Mouse (Mus musculus) megakaryocyte, adult 5-6 weeks (primary cell): Measurements from ENCODE around the gene Kcnc4. TPM values are rescaled to one million over a fixed set of nuclear protein-coding genes. Genes with fewer than 3 reads are reported as not detected.

Experiments used
- ATAC-seq: 2 replicates; pipeline ENCODE4 v1.8.0; 2016; ENCODE audit warnings: mild to moderate bottlenecking, inconsistent platforms; ENCODE audit not compliant: poor library complexity, severe bottlenecking
- total RNA-seq, 2 experiments: library from RNA; stranded (forward) in 1 of 2; stranded (reverse) in 1 of 2; fragments of 153-499, 151-499 nt in 1 of 2; fragments of 221-1000, 200-1000 nt in 1 of 2; gene quantifications; 2 replicates each; pipeline versions ENCODE4 v1.2.3 to v1.2.4; 2015 to 2017

The Kcnc4 gene
- total RNA-seq, 2 experiments from 2014 or later = not detected

- ATAC-seq = no peak
These were observed 68.2 kb downstream of the Kcnc4 start for GRCm38 (mm10) chr3:107391198-107391597.

Other genes starting within 250 kb of the Kcnc4 start
- gene Cym, start 237.8 kb downstream of the Kcnc4 start, total RNA-seq (2015) = 0.25 and 0.74 TPM in 2 replicates
- gene Cym, start 237.8 kb downstream of the Kcnc4 start, total RNA-seq (2017) = not detected in 2 replicates
- not detected in 2 replicates for gene A630076J17Rik, start 228.9 kb downstream of the Kcnc4 start, total RNA-seq (2015)
- not detected in 2 replicates for gene A630076J17Rik, start 228.9 kb downstream of the Kcnc4 start, total RNA-seq (2017)
- gene Prok1, start 219.8 kb downstream of the Kcnc4 start, total RNA-seq (2015) = not detected in 2 replicates
- not detected in 2 replicates for gene Prok1, start 219.8 kb downstream of the Kcnc4 start, total RNA-seq (2017)
- 194 and 214 TPM in 2 replicates for gene Lamtor5, start 180.7 kb downstream of the Kcnc4 start, total RNA-seq (2015)
- 72.6 and 72.9 TPM in 2 replicates for gene Lamtor5, start 180.7 kb downstream of the Kcnc4 start, total RNA-seq (2017)
- gene Slc16a4, start 168.3 kb downstream of the Kcnc4 start, total RNA-seq (2015) = 0.07 and 0.36 TPM in 2 replicates
- gene Slc16a4, start 168.3 kb downstream of the Kcnc4 start, total RNA-seq (2017) = 0.18 TPM in 1 of 2 replicates, not detected in the other
- 38.8 and 40.8 TPM in 2 replicates for gene Rbm15, start 125.9 kb downstream of the Kcnc4 start, total RNA-seq (2015)
- 28.6 and 31.3 TPM in 2 replicates for gene Rbm15, start 125.9 kb downstream of the Kcnc4 start, total RNA-seq (2017)
- not detected in 2 replicates for gene Slc6a17, start 58.5 kb upstream of the Kcnc4 start, total RNA-seq (2015)
- not detected in 2 replicates for gene Slc6a17, start 58.5 kb upstream of the Kcnc4 start, total RNA-seq (2017)
- gene Ubl4b, start 95.5 kb upstream of the Kcnc4 start, total RNA-seq (2015) = not detected in 2 replicates
- not detected in 2 replicates for gene Ubl4b, start 95.5 kb upstream of the Kcnc4 start, total RNA-seq (2017)
- not detected in 2 replicates for gene Alx3, start 135.5 kb upstream of the Kcnc4 start, total RNA-seq (2015)
- gene Alx3, start 135.5 kb upstream of the Kcnc4 start, total RNA-seq (2017) = not detected in 2 replicates
- not detected in 2 replicates for gene Gm10961, start 171.8 kb upstream of the Kcnc4 start, total RNA-seq (2015)
- gene Gm10961, start 171.8 kb upstream of the Kcnc4 start, total RNA-seq (2017) = not detected in 2 replicates
- gene Strip1, start 172.1 kb upstream of the Kcnc4 start, total RNA-seq (2015) = 19.4 and 20.5 TPM in 2 replicates
- 17.0 and 19.2 TPM in 2 replicates for gene Strip1, start 172.1 kb upstream of the Kcnc4 start, total RNA-seq (2017)
- 49.1 and 52.5 TPM in 2 replicates for gene Ahcyl1, start 237.0 kb upstream of the Kcnc4 start, total RNA-seq (2015)
- 25.1 and 33.2 TPM in 2 replicates for gene Ahcyl1, start 237.0 kb upstream of the Kcnc4 start, total RNA-seq (2017)